Mouse (Mus musculus): ENCODE measurements at regions not wholly inside any gene's neighbourhood (a gene's known extent, or its start where the extent isn't known, plus 50 kb on each side); places are given as distances from the start of the nearest gene placed in this dataset.

DNA sequence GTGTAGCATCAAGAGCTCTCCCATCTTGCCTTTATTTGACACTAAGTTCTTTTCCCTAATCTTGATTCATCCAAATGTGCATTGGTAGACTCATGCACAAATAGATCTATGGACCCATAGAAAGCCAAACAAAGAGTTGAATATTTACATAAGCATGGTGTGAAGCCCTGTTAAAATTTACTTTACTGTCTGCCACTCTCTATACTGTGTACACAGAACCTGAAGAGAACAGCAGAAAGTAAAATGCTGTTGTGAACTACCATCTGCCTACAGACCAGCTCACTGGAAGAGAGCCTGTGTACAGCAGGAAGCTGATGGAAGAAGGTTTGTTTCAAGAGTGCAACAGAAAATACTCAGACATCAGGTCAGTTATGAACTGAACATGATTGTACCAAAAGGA lies 1053.1 kb downstream of the Slitrk1 start:
- no peak overlapping the region for H3K27ac ChIP-seq (replicated peaks)
- H3K9me3 ChIP-seq, result no peaks in the 10 kb centered on the region
- no peak for DNase-seq (ENCODE audit: low spot score)
- no peak overlapping the region for H3K4me3 ChIP-seq
- H3K36me3 ChIP-seq (replicated peaks), result no peaks in the 10 kb centered on the region
- no peaks in the 10 kb centered on the region for H3K4me1 ChIP-seq
- no peaks in the 10 kb centered on the region for H3K27me3 ChIP-seq (replicated peaks; ENCODE audit: low read depth, poor library complexity, severe bottlenecking)

DNA sequence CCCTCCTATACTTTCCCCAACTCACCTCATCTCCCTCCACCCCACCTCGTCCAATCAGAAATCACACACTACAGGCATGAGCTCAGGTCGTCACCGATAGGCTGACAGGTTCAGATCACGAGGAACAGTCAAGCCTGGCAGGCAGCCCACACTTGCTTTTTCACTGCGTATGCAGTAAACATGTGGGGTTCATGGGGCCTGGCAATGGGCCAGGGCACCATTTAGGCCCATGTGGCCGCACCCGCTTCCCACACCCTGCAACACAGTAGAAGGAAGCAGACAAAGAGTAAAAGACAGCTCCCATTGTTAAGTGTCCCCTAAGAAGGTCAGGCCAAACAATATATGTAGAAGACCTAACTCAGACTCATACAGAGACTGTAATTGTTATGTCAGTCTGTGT lies 1064.3 kb downstream of the Slitrk1 start:
- no peaks in the 10 kb centered on the region for H3K4me1 ChIP-seq
- DNase-seq (ENCODE audit: low spot score), result no peak
- 92% methylated on average over 7 of the region's 7 CpGs for WGBS
- H3K4me3 ChIP-seq, result no peak overlapping the region
- H3K27me3 ChIP-seq (replicated peaks; ENCODE audit: low read depth, poor library complexity, severe bottlenecking), result no peaks in the 10 kb centered on the region
- H3K27ac ChIP-seq (replicated peaks), result no peak overlapping the region
- no peaks in the 10 kb centered on the region for H3K9me3 ChIP-seq
- H3K36me3 ChIP-seq (replicated peaks), result no peaks in the 10 kb centered on the region

DNA sequence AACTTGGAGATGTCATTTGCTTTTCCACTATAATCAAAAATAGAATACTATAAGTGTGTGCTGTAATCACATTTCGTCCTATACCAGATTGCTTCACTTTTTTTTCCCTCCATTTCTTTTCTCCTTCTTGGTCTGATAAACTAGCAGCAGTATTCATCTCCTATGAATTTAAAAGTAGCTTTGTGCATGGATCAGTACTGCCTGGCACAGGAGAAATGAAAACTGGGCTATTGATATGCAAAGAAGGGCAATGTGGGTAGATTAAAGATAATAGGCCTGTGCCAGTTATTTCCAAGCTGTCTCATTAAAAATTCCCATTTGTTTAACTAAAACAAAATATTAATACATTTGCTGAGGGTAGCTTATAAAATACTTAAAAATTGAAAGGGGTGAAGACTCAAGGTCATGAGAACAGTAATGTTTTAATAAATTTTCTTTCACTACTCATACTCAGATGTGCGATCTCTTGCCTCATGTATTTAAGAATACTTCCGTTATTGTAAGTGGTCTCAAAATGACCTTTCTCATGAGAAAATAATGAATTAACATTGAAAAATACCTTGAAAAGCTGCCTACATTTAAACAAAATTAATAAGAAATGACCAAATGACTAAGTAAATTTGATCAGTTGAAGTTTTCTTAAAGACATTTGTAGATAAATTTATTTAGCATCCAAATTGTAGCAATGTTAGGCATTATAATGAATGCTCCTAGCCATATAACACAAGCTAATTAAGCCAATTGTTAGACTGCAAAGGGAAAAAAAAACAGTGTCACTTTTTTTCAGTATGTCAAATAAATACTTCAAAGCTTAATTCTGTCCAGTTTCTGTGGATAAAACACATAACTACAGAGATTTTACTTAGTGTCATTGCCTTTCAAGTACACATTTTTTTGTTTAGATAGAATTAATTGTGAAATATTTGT lies 1068.4 kb downstream of the Slitrk1 start:
- Histone ChIP-seq H3K4me3 (no peak overlapping the region), H3K27me3 (replicated peaks; ENCODE audit: low read depth, poor library complexity, severe bottlenecking) (no peaks in the 10 kb centered on the region), H3K9me3 (no peaks in the 10 kb centered on the region), H3K36me3 (replicated peaks) (no peaks in the 10 kb centered on the region), H3K4me1 (no peaks in the 10 kb centered on the region), H3K27ac (replicated peaks) (no peak overlapping the region)
- DNase-seq (ENCODE audit: low spot score), result no peak
- WGBS, result 92% methylated on average over 3 of the region's 3 CpGs

GRCm38 (mm10) chr14:107844533-107844932 lies 1069.4 kb downstream of the Slitrk1 start:
- Histone ChIP-seq H3K4me1 (no peaks in the 10 kb centered on the region), H3K4me3 (no peak overlapping the region), H3K27ac (replicated peaks) (no peak overlapping the region), H3K36me3 (replicated peaks) (no peaks in the 10 kb centered on the region), H3K27me3 (replicated peaks; ENCODE audit: low read depth, poor library complexity, severe bottlenecking) (no peaks in the 10 kb centered on the region), H3K9me3 (no peaks in the 10 kb centered on the region)
- no peak for DNase-seq (ENCODE audit: low spot score)
- 86% methylated on average over 2 of the region's 2 CpGs for WGBS

GRCm38 (mm10) chr14:107832976-107833375 lies 1081.0 kb downstream of the Slitrk1 start:
- Histone ChIP-seq H3K9me3 (no peaks in the 10 kb centered on the region), H3K27ac (replicated peaks) (no peak overlapping the region), H3K4me3 (no peak overlapping the region), H3K4me1 (no peaks in the 10 kb centered on the region), H3K27me3 (replicated peaks; ENCODE audit: low read depth, poor library complexity, severe bottlenecking) (no peaks in the 10 kb centered on the region), H3K36me3 (replicated peaks) (no peaks in the 10 kb centered on the region)
- no peak for DNase-seq (ENCODE audit: low spot score)
- WGBS, result 80% methylated on average over 1 of the region's 1 CpGs

DNA sequence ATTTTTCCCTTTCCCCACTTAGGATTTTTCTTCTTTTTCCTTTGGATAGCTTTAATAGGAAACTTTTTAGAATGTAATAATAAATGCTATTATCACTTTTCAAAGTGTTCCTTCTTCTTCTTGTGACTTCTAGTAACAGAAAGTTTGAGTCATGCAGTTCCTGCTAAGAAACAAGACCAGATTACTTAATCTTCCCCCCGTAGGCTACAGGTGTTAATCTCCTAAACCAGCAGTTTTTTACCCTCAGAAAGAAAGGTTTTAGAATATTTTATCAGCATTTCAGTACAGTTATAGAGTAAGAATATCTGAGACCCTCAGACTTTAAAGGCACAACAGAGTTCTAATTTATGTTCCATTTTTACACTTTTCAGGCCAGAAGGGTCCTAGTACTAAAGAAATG lies 1128.7 kb downstream of the Slitrk1 start:
- Histone ChIP-seq H3K27me3 (replicated peaks; ENCODE audit: low read depth, poor library complexity, severe bottlenecking) (no peaks in the 10 kb centered on the region), H3K4me3 (no peak overlapping the region), H3K4me1 (no peaks in the 10 kb centered on the region), H3K36me3 (replicated peaks) (no peaks in the 10 kb centered on the region), H3K9me3 (no peaks in the 10 kb centered on the region), H3K27ac (replicated peaks) (no peak overlapping the region)
- no peak for DNase-seq (ENCODE audit: low spot score)
- WGBS, result 84% methylated on average over 1 of the region's 1 CpGs
